Comparison of ENCODE assay signal across 27 mouse cellular contexts in the genomic region with DNA sequence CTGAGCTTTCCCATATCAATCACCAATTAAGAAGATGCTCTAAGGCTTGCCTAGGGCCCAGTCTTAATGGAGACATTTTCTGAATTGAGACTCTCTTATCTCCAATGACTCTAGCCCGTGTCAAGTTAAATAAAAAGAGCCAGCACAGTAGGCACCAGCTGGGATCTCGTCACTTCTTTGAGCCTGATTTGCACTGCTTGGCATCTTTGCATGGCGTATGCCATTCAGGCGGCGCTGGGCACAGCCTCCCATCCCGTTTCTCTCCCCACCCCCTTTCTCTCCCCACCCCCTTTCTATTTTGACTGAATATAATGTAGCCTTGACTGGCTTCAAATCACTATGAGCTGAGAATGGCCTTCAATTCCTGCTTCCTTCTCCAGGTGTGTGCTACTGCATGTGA. TPM values are rescaled to one million over a fixed set of nuclear protein-coding genes. Genes with fewer than 3 reads are reported as not detected.
A peak's percentile ranks its signal among the peaks of the same experiment; 100 is the strongest.
DNase-seq lines count a peak whose midpoint lies in the region; ATAC-seq and TF ChIP-seq lines count a peak whose summit lies in the region.
"Had no signal": no experiment of that assay in that cellular context is flagged by ENCODE, and none has a peak within 500 bp of the region (broad histone marks: within the 10 kb centered on the region; RNA-seq: fewer than 3 reads in every experiment).

No protein-coding gene starts in this region.

- no peak overlapping the region for H3K4me3 ChIP-seq in forebrain, embryonic 15.5 days
- no peak overlapping the region for H3K4me3 ChIP-seq in forebrain, embryonic 11.5 days (ENCODE audit: low read depth, low read length)
- H3K4me3 ChIP-seq in lung, embryonic 15.5 days = no peak overlapping the region
- H3K4me3 ChIP-seq in small intestine, adult 2 months (ENCODE audit: low read depth, low read length) = no peak overlapping the region
- H3K4me3 ChIP-seq: embryonic facial prominence, embryonic 12.5 days; hindbrain, embryonic 10.5 days; hindbrain, embryonic 15.5 days; limb, embryonic 10.5 days; limb, embryonic 15.5 days; liver, embryonic 13.5 days; neural tube, embryonic 13.5 days; stomach, embryonic 15.5 days had no signal

- no peak for TF ChIP-seq POLR2A in brain, embryonic 14.5 days (IDR thresholded peaks at IDR 0.05; ENCODE audit: borderline replicate concordance, extremely low read depth, insufficient read depth, insufficient read length, poor library complexity, severe bottlenecking)
- no peak for TF ChIP-seq POLR2A in small intestine, adult 2 months (IDR thresholded peaks at IDR 0.05; ENCODE audit: low read depth, low read length)

- no peak overlapping the region for H3K9ac ChIP-seq in forebrain, embryonic 15.5 days (replicated peaks)
- no peak overlapping the region for H3K9ac ChIP-seq in forebrain, embryonic 11.5 days (ENCODE audit: low read length)
- H3K9ac ChIP-seq in lung, embryonic 15.5 days = no peak overlapping the region
- H3K9ac ChIP-seq: embryonic facial prominence, embryonic 12.5 days; hindbrain, embryonic 15.5 days; limb, embryonic 15.5 days; liver, embryonic 13.5 days; neural tube, embryonic 13.5 days; stomach, embryonic 15.5 days had no signal

- no peaks in the 10 kb centered on the region for H3K9me3 ChIP-seq in forebrain, embryonic 15.5 days
- H3K9me3 ChIP-seq in forebrain, embryonic 11.5 days (ENCODE audit: control insufficient read depth, low read length) = no peaks in the 10 kb centered on the region
- H3K9me3 ChIP-seq in lung, embryonic 15.5 days = no peaks in the 10 kb centered on the region
- H3K9me3 ChIP-seq: embryonic facial prominence, embryonic 12.5 days; hindbrain, embryonic 10.5 days; hindbrain, embryonic 15.5 days; limb, embryonic 10.5 days; limb, embryonic 15.5 days; liver, embryonic 13.5 days; neural tube, embryonic 13.5 days; stomach, embryonic 15.5 days had no signal

- H3K4me1 ChIP-seq in forebrain, embryonic 15.5 days = peaks cover 40% of the 10 kb centered on the region
- peaks cover 3% of the 10 kb centered on the region; the same call in 1 of the 2 replicates for H3K4me1 ChIP-seq in forebrain, embryonic 11.5 days (replicated peaks; ENCODE audit: control insufficient read depth, insufficient read depth, low read length)
- H3K4me1 ChIP-seq in lung, embryonic 15.5 days = peaks cover 31% of the 10 kb centered on the region
- peaks cover 3% of the 10 kb centered on the region; the same call in 1 of the 2 replicates for H3K4me1 ChIP-seq in small intestine, adult 2 months (ENCODE audit: control insufficient read depth, insufficient read depth, insufficient read length, low read length)
- H3K4me1 ChIP-seq: liver, embryonic 13.5 days; stomach, embryonic 15.5 days had no signal

- 0 out of 2 replicates have a peak, but pooled peaks have one; percentile 14 for ATAC-seq in forebrain, embryonic 15.5 days (replicated peaks)
- no peak for ATAC-seq in forebrain, embryonic 11.5 days (replicated peaks; ENCODE audit: low FRiP score)
- no peak for ATAC-seq in lung, embryonic 15.5 days (ENCODE audit: borderline replicate concordance, extremely low read depth, low FRiP score, low TSS enrichment)
- ATAC-seq: Patski had no signal

- 57% methylated on average over 6 of the region's 6 CpGs for WGBS in forebrain, embryonic 15.5 days
- WGBS in forebrain, embryonic 11.5 days = 86% methylated on average over 6 of the region's 6 CpGs
- 68% methylated on average over 6 of the region's 6 CpGs for WGBS in lung, embryonic 15.5 days
- 77% methylated on average over 6 of the region's 6 CpGs for WGBS in small intestine, adult 2 months

- H3K27ac ChIP-seq in forebrain, embryonic 15.5 days (replicated peaks) = peak overlapping the region; percentile 47
- H3K27ac ChIP-seq in forebrain, embryonic 11.5 days (ENCODE audit: low read depth, low read length) = no peak overlapping the region
- H3K27ac ChIP-seq in lung, embryonic 15.5 days = peak overlapping the region; percentile 76; the same call in 1 of the 2 replicates
- H3K27ac ChIP-seq in small intestine, adult 2 months (ENCODE audit: insufficient read depth, low read depth, low read length) = 0 out of 2 replicates have a peak overlapping the region, but pooled peaks have one; percentile 4
- H3K27ac ChIP-seq: embryonic facial prominence, embryonic 12.5 days; hindbrain, embryonic 10.5 days; kidney, postnatal 0 days; limb, embryonic 15.5 days; liver, embryonic 13.5 days; neural tube, embryonic 13.5 days; stomach, embryonic 15.5 days had no signal

- TF ChIP-seq CTCF in brain, embryonic 14.5 days (IDR thresholded peaks at IDR 0.05; ENCODE audit: borderline replicate concordance, extremely low read depth, insufficient read depth, insufficient read length) = no peak
- TF ChIP-seq CTCF in small intestine, adult 2 months (IDR thresholded peaks at IDR 0.05; ENCODE audit: extremely low read depth, insufficient read length, insufficient replicate concordance, low read depth, low read length) = no peak

- H3K36me3 ChIP-seq in forebrain, embryonic 15.5 days = no peaks in the 10 kb centered on the region
- H3K36me3 ChIP-seq in forebrain, embryonic 11.5 days (ENCODE audit: control insufficient read depth, insufficient read depth, low read length) = no peaks in the 10 kb centered on the region
- H3K36me3 ChIP-seq in lung, embryonic 15.5 days = no peaks in the 10 kb centered on the region
- no peaks in the 10 kb centered on the region for H3K36me3 ChIP-seq in small intestine, adult 2 months (ENCODE audit: control insufficient read depth, insufficient read depth, low read length)
- H3K36me3 ChIP-seq: embryonic facial prominence, embryonic 12.5 days; hindbrain, embryonic 10.5 days; hindbrain, embryonic 15.5 days; limb, embryonic 10.5 days; limb, embryonic 15.5 days; liver, embryonic 13.5 days; neural tube, embryonic 13.5 days; stomach, embryonic 15.5 days had no signal

- no peak for DNase-seq in forebrain, embryonic 11.5 days (ENCODE audit: low spot score)
- no peak for DNase-seq in lung, postnatal 25 days (ENCODE audit: low spot score)
- DNase-seq in brain, embryonic 14.5 days (ENCODE audit: low read depth) = peak; percentile 57
- DNase-seq in frontal cortex, postnatal 14 days (ENCODE audit: low spot score in 2 of 2) = no peak
- DNase-seq: adrenal gland, postnatal 10 days; cerebellum, adult 11-12 months; cerebellum, adult 9-11 months; embryo, embryonic 11 days; gastrocnemius, postnatal 14 days; heart, postnatal 14 days; kidney, adult 18-20 months; kidney, postnatal 4 days; liver, embryonic 13.5 days; lung, adult 18-20 months; lung, postnatal 36 days had no signal

- no peak overlapping the region for H3K4me2 ChIP-seq in forebrain, embryonic 15.5 days (replicated peaks)
- H3K4me2 ChIP-seq in forebrain, embryonic 11.5 days (ENCODE audit: low read depth, low read length, severe bottlenecking) = no peak overlapping the region
- H3K4me2 ChIP-seq in lung, embryonic 15.5 days = no peak overlapping the region
- H3K4me2 ChIP-seq: embryonic facial prominence, embryonic 12.5 days; hindbrain, embryonic 15.5 days; limb, embryonic 15.5 days; liver, embryonic 13.5 days; neural tube, embryonic 13.5 days; stomach, embryonic 15.5 days had no signal

- H3K27me3 ChIP-seq in forebrain, embryonic 15.5 days = no peaks in the 10 kb centered on the region
- no peaks in the 10 kb centered on the region for H3K27me3 ChIP-seq in forebrain, embryonic 11.5 days (ENCODE audit: control insufficient read depth, insufficient read depth, low read length)
- H3K27me3 ChIP-seq in lung, embryonic 15.5 days = no peaks in the 10 kb centered on the region
- H3K27me3 ChIP-seq in small intestine, adult 2 months (ENCODE audit: control insufficient read depth, insufficient read depth, low read length) = no peaks in the 10 kb centered on the region
- H3K27me3 ChIP-seq: embryonic facial prominence, embryonic 12.5 days; hindbrain, embryonic 15.5 days; limb, embryonic 15.5 days; liver, embryonic 13.5 days; neural tube, embryonic 13.5 days; Patski; stomach, embryonic 15.5 days had no signal

RNA-seq across cellular contexts. Expression of gene Ppp1r16b, which starts 16.5 kb away (rescaled TPM):
- 22.1 and 24.4 TPM in 2 replicates for polyA plus RNA-seq in forebrain, embryonic 15.5 days (2015; fragmentation: Nextera tagmentation; extraction: Ambion mirVana)
- polyA plus RNA-seq in forebrain, embryonic 11.5 days (2014; fragmentation: Nextera tagmentation; extraction: Ambion mirVana) = 2.8 TPM in 2 replicates
- 16.7 and 20.2 TPM in 2 replicates for polyA plus RNA-seq in lung, embryonic 15.5 days (2015; fragmentation: Nextera tagmentation; extraction: Ambion mirVana)
- polyA plus RNA-seq in brain, embryonic 14.5 days (2012; rRNA removed) = 3.2 and 6.4 TPM in 2 replicates
- polyA plus RNA-seq in small intestine, adult 2 months (2012; rRNA removed) = 3.6 and 3.9 TPM in 2 replicates

RNA-seq across cellular contexts. Expression of gene Actr5, which starts 57.0 kb away (rescaled TPM):
- polyA plus RNA-seq in forebrain, embryonic 15.5 days (2015; fragmentation: Nextera tagmentation; extraction: Ambion mirVana) = 13.4 and 14.7 TPM in 2 replicates
- polyA plus RNA-seq in forebrain, embryonic 11.5 days (2014; fragmentation: Nextera tagmentation; extraction: Ambion mirVana) = 20.6 and 20.7 TPM in 2 replicates
- polyA plus RNA-seq in lung, embryonic 15.5 days (2015; fragmentation: Nextera tagmentation; extraction: Ambion mirVana) = 10.1 and 11.1 TPM in 2 replicates
- polyA plus RNA-seq in brain, embryonic 14.5 days (2012; rRNA removed) = 11.9 and 14.0 TPM in 2 replicates
- 5.5 and 7.7 TPM in 2 replicates for polyA plus RNA-seq in small intestine, adult 2 months (2012; rRNA removed)
